Mouse (Mus musculus): Measurements from ENCODE around the gene Bag3. TPM values are rescaled to one million over a fixed set of nuclear protein-coding genes. Genes with fewer than 3 reads are reported as not detected.
"Not testable (repeated sequence)": the region's sequence is repeated elsewhere in the genome, so short reads cannot be mapped to it uniquely, and the experiment has no call there.

The Bag3 gene
- polyA plus RNA-seq, 1 experiment = 9.4 TPM

- no peaks in the 10 kb centered on the region for H3K36me3 ChIP-seq (ENCODE audit: control insufficient read depth)
- TF ChIP-seq TAL1 (IDR thresholded peaks at IDR 0.05; ENCODE audit: low read length) (no peak), GATA1 (IDR thresholded peaks at IDR 0.05; ENCODE audit: low read length) (no peak)
- no peaks in the 10 kb centered on the region for H3K9me3 ChIP-seq (ENCODE audit: control insufficient read depth, low read length)
- peaks cover 28% of the 10 kb centered on the region for H3K4me1 ChIP-seq (ENCODE audit: control insufficient read depth)
- no peak overlapping the region for H3K4me3 ChIP-seq (replicated peaks)
- no peaks in the 10 kb centered on the region for H3K27me3 ChIP-seq (ENCODE audit: control insufficient read depth)
Observed at GRCm38 (mm10) chr7:128569987-128570656, 46.7 kb downstream of the Bag3 start.

GRCm38 (mm10) chr7:128570657-128571056 is 47.2 kb downstream of the Bag3 start:
- not testable (repeated sequence) for H3K9me3 ChIP-seq (ENCODE audit: control insufficient read depth, low read length); H3K27me3 ChIP-seq (ENCODE audit: control insufficient read depth); H3K36me3 ChIP-seq (ENCODE audit: control insufficient read depth); H3K4me3 ChIP-seq (replicated peaks)
- H3K4me1 ChIP-seq (ENCODE audit: control insufficient read depth) = peaks cover 28% of the 10 kb centered on the region

- H3K36me3 ChIP-seq (ENCODE audit: control insufficient read depth) = no peaks in the 10 kb centered on the region
- H3K4me3 ChIP-seq (replicated peaks) = no peak overlapping the region
- no peaks in the 10 kb centered on the region for H3K9me3 ChIP-seq (ENCODE audit: control insufficient read depth, low read length)
- no peaks in the 10 kb centered on the region for H3K27me3 ChIP-seq (ENCODE audit: control insufficient read depth)
- peaks cover 28% of the 10 kb centered on the region for H3K4me1 ChIP-seq (ENCODE audit: control insufficient read depth)
- TF ChIP-seq GATA1 (IDR thresholded peaks at IDR 0.05; ENCODE audit: low read length) (no peak), TAL1 (IDR thresholded peaks at IDR 0.05; ENCODE audit: low read length) (no peak)
Observed at GRCm38 (mm10) chr7:128572030-128572429, 48.6 kb downstream of the Bag3 start.

GRCm38 (mm10) chr7:128575211-128575610 is 51.8 kb downstream of the Bag3 start:
- Histone ChIP-seq H3K9me3 (ENCODE audit: control insufficient read depth, low read length) (no peaks in the 10 kb centered on the region), H3K27me3 (ENCODE audit: control insufficient read depth) (no peaks in the 10 kb centered on the region), H3K36me3 (ENCODE audit: control insufficient read depth) (no peaks in the 10 kb centered on the region), H3K4me1 (ENCODE audit: control insufficient read depth) (peaks cover 28% of the 10 kb centered on the region), H3K4me3 (replicated peaks) (no peak overlapping the region)
- TF ChIP-seq TAL1 (IDR thresholded peaks at IDR 0.05; ENCODE audit: low read length) = no peak

GRCm38 (mm10) chr7:128575794-128576193 is 52.4 kb downstream of the Bag3 start:
- no peaks in the 10 kb centered on the region for H3K9me3 ChIP-seq (ENCODE audit: control insufficient read depth, low read length)
- H3K4me1 ChIP-seq (ENCODE audit: control insufficient read depth) = peaks cover 29% of the 10 kb centered on the region
- H3K4me3 ChIP-seq (replicated peaks) = no peak overlapping the region
- H3K27me3 ChIP-seq (ENCODE audit: control insufficient read depth) = no peaks in the 10 kb centered on the region
- TF ChIP-seq TAL1 (IDR thresholded peaks at IDR 0.05; ENCODE audit: low read length) = no peak
- no peak for TF ChIP-seq GATA1 (IDR thresholded peaks at IDR 0.05; ENCODE audit: low read length)
- H3K36me3 ChIP-seq (ENCODE audit: control insufficient read depth) = no peaks in the 10 kb centered on the region

- H3K4me3 ChIP-seq (replicated peaks) = no peak overlapping the region
- H3K9me3 ChIP-seq (ENCODE audit: control insufficient read depth, low read length) = no peaks in the 10 kb centered on the region
- no peaks in the 10 kb centered on the region for H3K36me3 ChIP-seq (ENCODE audit: control insufficient read depth)
- no peaks in the 10 kb centered on the region for H3K27me3 ChIP-seq (ENCODE audit: control insufficient read depth)
- H3K4me1 ChIP-seq (ENCODE audit: control insufficient read depth) = peaks cover 22% of the 10 kb centered on the region
- TF ChIP-seq TAL1 (IDR thresholded peaks at IDR 0.05; ENCODE audit: low read length) (no peak), GATA1 (IDR thresholded peaks at IDR 0.05; ENCODE audit: low read length) (no peak)
Observed at GRCm38 (mm10) chr7:128577607-128578006, 54.2 kb downstream of the Bag3 start.

GRCm38 (mm10) chr7:128578199-128578945 is 55.0 kb downstream of the Bag3 start:
- H3K4me3 ChIP-seq (replicated peaks) = no peak overlapping the region
- H3K4me1 ChIP-seq (ENCODE audit: control insufficient read depth) = peaks cover 28% of the 10 kb centered on the region
- no peaks in the 10 kb centered on the region for H3K27me3 ChIP-seq (ENCODE audit: control insufficient read depth)
- TF ChIP-seq TAL1 (IDR thresholded peaks at IDR 0.05; ENCODE audit: low read length) (no peak), GATA1 (IDR thresholded peaks at IDR 0.05; ENCODE audit: low read length) (no peak)
- H3K36me3 ChIP-seq (ENCODE audit: control insufficient read depth) = no peaks in the 10 kb centered on the region
- no peaks in the 10 kb centered on the region for H3K9me3 ChIP-seq (ENCODE audit: control insufficient read depth, low read length)

GRCm38 (mm10) chr7:128579381-128579780 is 56.0 kb downstream of the Bag3 start:
- no peaks in the 10 kb centered on the region for H3K27me3 ChIP-seq (ENCODE audit: control insufficient read depth)
- no peak for TF ChIP-seq TAL1 (IDR thresholded peaks at IDR 0.05; ENCODE audit: low read length)
- no peak for TF ChIP-seq GATA1 (IDR thresholded peaks at IDR 0.05; ENCODE audit: low read length)
- no peak overlapping the region for H3K4me3 ChIP-seq (replicated peaks)
- H3K9me3 ChIP-seq (ENCODE audit: control insufficient read depth, low read length) = no peaks in the 10 kb centered on the region
- H3K36me3 ChIP-seq (ENCODE audit: control insufficient read depth) = no peaks in the 10 kb centered on the region
- H3K4me1 ChIP-seq (ENCODE audit: control insufficient read depth) = peaks cover 30% of the 10 kb centered on the region

- Histone ChIP-seq H3K27me3 (ENCODE audit: control insufficient read depth) (no peaks in the 10 kb centered on the region), H3K36me3 (ENCODE audit: control insufficient read depth) (no peaks in the 10 kb centered on the region), H3K4me1 (ENCODE audit: control insufficient read depth) (peaks cover 30% of the 10 kb centered on the region), H3K4me3 (replicated peaks) (no peak overlapping the region), H3K9me3 (ENCODE audit: control insufficient read depth, low read length) (no peaks in the 10 kb centered on the region)
- TF ChIP-seq GATA1 (IDR thresholded peaks at IDR 0.05; ENCODE audit: low read length) (no peak), TAL1 (IDR thresholded peaks at IDR 0.05; ENCODE audit: low read length) (no peak)
Observed at GRCm38 (mm10) chr7:128580318-128580717, 56.9 kb downstream of the Bag3 start.
